Mouse (Mus musculus) liver, embryonic 13.5 days (tissue): ENCODE data around the gene Surf4. TPM values are rescaled to one million over a fixed set of nuclear protein-coding genes. Genes with fewer than 3 reads are reported as not detected.

Experiments
- ATAC-seq: fragments of 200-750 bp; cut with Nextera tagmentation; 2 replicates; pipeline ENCODE4 v1.8.0; 2017; ENCODE audit warnings: low read depth, mild to moderate bottlenecking, moderate number of reproducible peaks, moderate library complexity
- DNase-seq: peaks from one replicate; pipeline ENCODE4 v3.0.0; 2022
- H3K27ac ChIP-seq: fragments of 300-500 bp; sonication (generic); 2 replicates; pipeline ENCODE4 v1.5.1; 2015; ENCODE audit warnings: moderate library complexity, mild to moderate bottlenecking, inconsistent platforms
- H3K27me3 ChIP-seq: fragments of 300-500 bp; sonication (generic); 2 replicates; pipeline ENCODE4 v1.6.1; 2015; ENCODE audit warnings: mild to moderate bottlenecking, inconsistent platforms
- H3K36me3 ChIP-seq: fragments of 300-500 bp; sonication (generic); 2 replicates; pipeline ENCODE4 v1.6.1; 2015; ENCODE audit warnings: mild to moderate bottlenecking, inconsistent platforms
- H3K4me1 ChIP-seq: fragments of 300-500 bp; sonication (generic); replicated peaks from 2 replicates; pipeline ENCODE4 v1.6.1; 2015; ENCODE audit warnings: inconsistent platforms
- H3K4me2 ChIP-seq: fragments of 300-500 bp; sonication (generic); 2 replicates; pipeline ENCODE4 v1.6.1; 2015; ENCODE audit warnings: inconsistent platforms, mild to moderate bottlenecking, moderate library complexity
- H3K4me3 ChIP-seq: fragments of 300-500 bp; sonication (generic); replicated peaks from 2 replicates; pipeline ENCODE4 v1.5.1; 2015; ENCODE audit warnings: mild to moderate bottlenecking, inconsistent platforms
- H3K9ac ChIP-seq: fragments of 300-500 bp; sonication (generic); 2 replicates; pipeline ENCODE4 v1.6.1; 2015; ENCODE audit warnings: mild to moderate bottlenecking, inconsistent platforms
- H3K9me3 ChIP-seq: fragments of 300-500 bp; sonication (generic); replicated peaks from 2 replicates; pipeline ENCODE4 v1.6.1; 2016; ENCODE audit warnings: inconsistent platforms
- WGBS: fragments of 180-500 bp; shearing (Covaris S2); methylation state at CpG from one replicate; pipeline ENCODE4 v1.1.7; 2015; ENCODE audit not compliant: insufficient replicate concordance; 5-methylcytosine and 5-hydroxymethylcytosine counted together
- polyA plus RNA-seq: library from polyadenylated mRNA; unstranded; fragments of >200 nt; fragmentation: Nextera tagmentation; extraction: Ambion mirVana; gene quantifications from 2 replicates; pipeline ENCODE4 v1.2.1, GENCODE M21; 2015

Surf4 gene
- polyA plus RNA-seq, 1 experiment from 2014 or later, result 105 TPM

GRCm38 (mm10) chr2:26927745-26928476, 5.8 kb downstream of the Surf4 start:
- no peaks in the 10 kb centered on the region for H3K9me3 ChIP-seq
- ATAC-seq (no peak), DNase-seq (no peak)
- H3K4me1 ChIP-seq, result peaks cover 46% of the 10 kb centered on the region
- H3K9ac ChIP-seq, result no peak overlapping the region; the same call in 1 of the 2 replicates
- peak overlapping the region; percentile 21; the same call in 1 of the 2 replicates for H3K27ac ChIP-seq
- no peak overlapping the region for H3K4me2 ChIP-seq
- no peaks in the 10 kb centered on the region for H3K27me3 ChIP-seq
- H3K4me3 ChIP-seq, result no peak overlapping the region
- H3K36me3 ChIP-seq, result peaks cover 92% of the 10 kb centered on the region
- WGBS, result 78% methylated on average over 6 of the region's 6 CpGs

GRCm38 (mm10) chr2:26921784-26922183, 11.9 kb downstream of the Surf4 start:
- no peak overlapping the region for H3K4me2 ChIP-seq

GRCm38 (mm10) chr2:26920190-26920855, 13.4 kb downstream of the Surf4 start:
- H3K4me1 ChIP-seq, result peaks cover 34% of the 10 kb centered on the region
- no peak overlapping the region for H3K4me3 ChIP-seq
- no peak overlapping the region for H3K27ac ChIP-seq
- no peak for ATAC-seq
- H3K9me3 ChIP-seq, result no peaks in the 10 kb centered on the region
- WGBS, result 75% methylated on average over 6 of the region's 6 CpGs
- H3K9ac ChIP-seq, result no peak overlapping the region
- H3K36me3 ChIP-seq, result peaks cover 82% of the 10 kb centered on the region
- H3K4me2 ChIP-seq, result no peak overlapping the region
- H3K27me3 ChIP-seq, result no peaks in the 10 kb centered on the region
- DNase-seq, result no peak

More at GRCm38 (mm10) chr2:26921784-26922183, 11.9 kb downstream of the Surf4 start:
- WGBS, result 73% methylated on average over 9 of the region's 9 CpGs
- Histone ChIP-seq H3K27ac (no peak overlapping the region), H3K4me1 (peaks cover 24% of the 10 kb centered on the region), H3K9ac (no peak overlapping the region), H3K36me3 (peaks cover 96% of the 10 kb centered on the region), H3K9me3 (no peaks in the 10 kb centered on the region), H3K4me3 (no peak overlapping the region), H3K27me3 (no peaks in the 10 kb centered on the region)
- no peak for DNase-seq
- ATAC-seq, result no peak

GRCm38 (mm10) chr2:26919684-26920083, 14.0 kb downstream of the Surf4 start:
- Histone ChIP-seq H3K36me3 (peaks cover 77% of the 10 kb centered on the region), H3K9ac (no peak overlapping the region), H3K27me3 (no peaks in the 10 kb centered on the region), H3K4me2 (no peak overlapping the region), H3K4me1 (peaks cover 41% of the 10 kb centered on the region), H3K4me3 (no peak overlapping the region), H3K27ac (no peak overlapping the region; the same call in 1 of the 2 replicates), H3K9me3 (no peaks in the 10 kb centered on the region)
- DNase-seq (no peak), ATAC-seq (no peak)
- 83% methylated on average over 3 of the region's 3 CpGs for WGBS

- Histone ChIP-seq H3K4me3 (peak overlapping the region; percentile 84), H3K27me3 (no peaks in the 10 kb centered on the region), H3K9me3 (no peaks in the 10 kb centered on the region), H3K9ac (peak overlapping the region; percentile 89), H3K27ac (peak overlapping the region; percentile 90), H3K36me3 (peaks cover 77% of the 10 kb centered on the region), H3K4me2 (peak overlapping the region; percentile 97), H3K4me1 (peaks cover 70% of the 10 kb centered on the region)
- DNase-seq, result no peak
- peak; percentile 42; the same call in 1 of the 2 replicates for ATAC-seq
- WGBS, result 2% methylated on average over 13 of the region's 13 CpGs
These were observed 17.0 kb downstream of the Surf4 start for GRCm38 (mm10) chr2:26916738-26917137.

GRCm38 (mm10) chr2:26915927-26916728, 17.6 kb downstream of the Surf4 start, which contains the start of the genes Surf2 and Surf1:
TSS of gene Surf2 (plus strand) at chr2:26916367.
TSS of gene Surf1 (minus strand) at chr2:26916530.
- H3K36me3 ChIP-seq, result peaks cover 77% of the 10 kb centered on the region
- H3K9me3 ChIP-seq, result no peaks in the 10 kb centered on the region
- peak within 1 kb of the TSS; percentile 90 for H3K27ac ChIP-seq
- H3K27me3 ChIP-seq, result no peaks in the 10 kb centered on the region
- peak within 1 kb of the TSS; percentile 84 for H3K4me3 ChIP-seq
- peak within 1 kb of the TSS; percentile 97 for H3K4me2 ChIP-seq
- WGBS, result 1% methylated on average over 47 of the region's 47 CpGs
- DNase-seq (peak; percentile 72), ATAC-seq (peak; percentile 71)
- peak within 1 kb of the TSS; percentile 89 for H3K9ac ChIP-seq
- peaks cover 74% of the 10 kb centered on the region for H3K4me1 ChIP-seq

GRCm38 (mm10) chr2:26914148-26914941, 19.4 kb downstream of the Surf4 start:
- ATAC-seq, result no peak
- H3K9me3 ChIP-seq, result no peaks in the 10 kb centered on the region
- peaks cover 59% of the 10 kb centered on the region for H3K36me3 ChIP-seq
- H3K27me3 ChIP-seq, result no peaks in the 10 kb centered on the region
- 54% methylated on average over 8 of the region's 8 CpGs for WGBS
- peak overlapping the region; percentile 90 for H3K27ac ChIP-seq
- H3K9ac ChIP-seq, result peak overlapping the region; percentile 89
- peaks cover 79% of the 10 kb centered on the region for H3K4me1 ChIP-seq
- H3K4me2 ChIP-seq, result peak overlapping the region; percentile 97
- no peak for DNase-seq
- H3K4me3 ChIP-seq, result peak overlapping the region; percentile 84

GRCm38 (mm10) chr2:26913416-26914147, 20.1 kb downstream of the Surf4 start:
- 37% methylated on average over 17 of the region's 17 CpGs for WGBS
- H3K4me2 ChIP-seq, result peak overlapping the region; percentile 97
- peaks cover 54% of the 10 kb centered on the region for H3K36me3 ChIP-seq
- no peaks in the 10 kb centered on the region for H3K9me3 ChIP-seq
- ATAC-seq (no peak), DNase-seq (no peak)
- no peaks in the 10 kb centered on the region for H3K27me3 ChIP-seq
- H3K4me1 ChIP-seq, result peaks cover 82% of the 10 kb centered on the region
- H3K9ac ChIP-seq, result peak overlapping the region; percentile 98
- peak overlapping the region; percentile 77 for H3K4me3 ChIP-seq
- peak overlapping the region; percentile 90 for H3K27ac ChIP-seq

GRCm38 (mm10) chr2:26912253-26912770, 21.4 kb downstream of the Surf4 start:
- peaks cover 82% of the 10 kb centered on the region for H3K4me1 ChIP-seq
- H3K4me3 ChIP-seq, result peak overlapping the region; percentile 77
- peaks cover 54% of the 10 kb centered on the region for H3K36me3 ChIP-seq
- ATAC-seq, result no peak
- WGBS, result 43% methylated on average over 5 of the region's 5 CpGs
- no peaks in the 10 kb centered on the region for H3K9me3 ChIP-seq
- peak overlapping the region; percentile 90 for H3K27ac ChIP-seq
- peak overlapping the region; percentile 97 for H3K4me2 ChIP-seq
- no peaks in the 10 kb centered on the region for H3K27me3 ChIP-seq
- H3K9ac ChIP-seq, result peak overlapping the region; percentile 98
- DNase-seq, result no peak
